Mouse (Mus musculus) hindbrain, embryonic 15.5 days (tissue): ENCODE results near the gene Dennd4b. TPM values are rescaled to one million over a fixed set of nuclear protein-coding genes. Genes with fewer than 3 reads are reported as not detected.

ENCODE experiments used
- microRNA-seq: library from miRNA; unstranded; fragments of <30 nt; microRNA quantifications from one replicate; pipeline ENCODE4, GENCODE M21; 2016
- polyA plus RNA-seq: library from polyadenylated mRNA; unstranded; fragments of >200 nt; fragmentation: Nextera tagmentation; extraction: Ambion mirVana; gene quantifications from 2 replicates; pipeline ENCODE4 v1.2.1, GENCODE M21; 2015

Dennd4b gene
- polyA plus RNA-seq, 1 experiment from 2014 or later = 7.7 TPM

Small RNA genes within 50 kb of the gene (microRNA-seq; reads per million reads assigned to microRNA genes)
- not detected for gene Mir7012

Other genes with a start within 250 kb of the Dennd4b start
- 205 and 208 TPM in 2 replicates for gene 4933434E20Rik, start 213.5 kb upstream of the Dennd4b start, polyA plus RNA-seq
- 121 and 130 TPM in 2 replicates for gene Ubap2l, start 212.6 kb upstream of the Dennd4b start, polyA plus RNA-seq
- 342 and 354 TPM in 2 replicates for gene Tpm3, start 192.5 kb upstream of the Dennd4b start, polyA plus RNA-seq
- 0.25 and 0.46 TPM in 2 replicates for gene Nup210l, start 161.1 kb upstream of the Dennd4b start, polyA plus RNA-seq
- 794 and 950 TPM in 2 replicates for gene Rps27, start 51.5 kb upstream of the Dennd4b start, polyA plus RNA-seq
- 27.2 and 28.7 TPM in 2 replicates for gene Rab13, start 51.5 kb upstream of the Dennd4b start, polyA plus RNA-seq
- 90.2 and 96.2 TPM in 2 replicates for gene Jtb, start 33.6 kb upstream of the Dennd4b start, polyA plus RNA-seq
- 2.2 and 3.1 TPM in 2 replicates for gene Creb3l4, start 21.7 kb upstream of the Dennd4b start, polyA plus RNA-seq
- gene Slc39a1, start 17.0 kb upstream of the Dennd4b start, polyA plus RNA-seq = 52.1 and 53.1 TPM in 2 replicates
- gene Crtc2, start 11.0 kb upstream of the Dennd4b start, polyA plus RNA-seq = 21.9 and 25.6 TPM in 2 replicates
- 11.1 and 13.1 TPM in 2 replicates for gene Gatad2b, start 28.0 kb downstream of the Dennd4b start, polyA plus RNA-seq
- 31.4 and 34.1 TPM in 2 replicates for gene Slc27a3, start 124.8 kb downstream of the Dennd4b start, polyA plus RNA-seq
- gene Ints3, start 168.4 kb downstream of the Dennd4b start, polyA plus RNA-seq = 34.3 and 35.0 TPM in 2 replicates
- 2.4 and 2.8 TPM in 2 replicates for gene Npr1, start 200.7 kb downstream of the Dennd4b start, polyA plus RNA-seq
- 231 and 240 TPM in 2 replicates for gene Ilf2, start 210.9 kb downstream of the Dennd4b start, polyA plus RNA-seq
- 90.1 and 93.1 TPM in 2 replicates for gene Snapin, start 225.8 kb downstream of the Dennd4b start, polyA plus RNA-seq
- gene Chtop, start 244.3 kb downstream of the Dennd4b start, polyA plus RNA-seq = 173 and 176 TPM in 2 replicates
- gene S100a1, start 249.2 kb downstream of the Dennd4b start, polyA plus RNA-seq = 19.9 and 23.6 TPM in 2 replicates
- 11.8 and 13.9 TPM in 2 replicates for gene S100a13, start 249.2 kb downstream of the Dennd4b start, polyA plus RNA-seq